Mouse (Mus musculus): ENCODE measurements around the gene Lax1. TPM values are rescaled to one million over a fixed set of nuclear protein-coding genes. Genes with fewer than 3 reads are reported as not detected.

Gene Lax1
- polyA plus RNA-seq, 1 experiment = 0.62 TPM

- TF ChIP-seq CTCF (IDR thresholded peaks at IDR 0.05; ENCODE audit: control insufficient read depth, insufficient read depth, insufficient replicate concordance, low read depth, low read length) = no peak
- no peak for TF ChIP-seq POLR2A (IDR thresholded peaks at IDR 0.05; ENCODE audit: control insufficient read depth, low read depth, low read length)
- H3K27ac ChIP-seq (ENCODE audit: control insufficient read depth, insufficient read depth, low read depth, low read length) = no peak overlapping the region
- no peaks in the 10 kb centered on the region; the same call in 1 of the 2 replicates for H3K36me3 ChIP-seq (ENCODE audit: control insufficient read depth, insufficient read depth, low read length)
- H3K4me1 ChIP-seq (ENCODE audit: control insufficient read depth, insufficient read depth, low read length) = peaks cover 2% of the 10 kb centered on the region; the same call in 1 of the 2 replicates
- H3K27me3 ChIP-seq (ENCODE audit: control insufficient read depth, insufficient read depth, low read length) = no peaks in the 10 kb centered on the region
- H3K4me3 ChIP-seq (ENCODE audit: control insufficient read depth, low read depth, low read length) = peak overlapping the region; percentile 14
Observed at GRCm38 (mm10) chr1:133658878-133659277, 31.0 kb downstream of the Lax1 start.

DNA sequence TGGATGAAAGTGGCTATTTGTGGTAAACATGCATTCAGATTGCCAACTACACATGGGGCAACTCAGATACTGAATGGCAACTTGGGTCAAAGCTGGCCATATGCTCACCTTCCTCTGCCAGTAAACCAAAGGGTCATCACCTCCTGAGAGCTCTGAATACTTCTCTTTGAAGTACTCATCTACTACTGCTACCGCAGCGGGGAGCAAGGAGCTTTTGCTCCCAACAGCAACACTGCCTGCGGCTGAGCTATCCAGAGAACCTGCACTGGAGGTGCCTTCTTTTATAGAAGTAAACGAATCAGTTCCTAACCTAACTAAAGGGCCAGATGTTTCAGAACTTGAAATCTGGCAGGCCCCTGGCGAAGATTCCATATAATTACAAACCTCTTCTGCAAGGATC lies 33.1 kb downstream of the Lax1 start:
- no peak for TF ChIP-seq CTCF (IDR thresholded peaks at IDR 0.05; ENCODE audit: control insufficient read depth, insufficient read depth, insufficient replicate concordance, low read depth, low read length)
- no peak for TF ChIP-seq POLR2A (IDR thresholded peaks at IDR 0.05; ENCODE audit: control insufficient read depth, low read depth, low read length)
- Histone ChIP-seq H3K36me3 (ENCODE audit: control insufficient read depth, insufficient read depth, low read length) (no peaks in the 10 kb centered on the region; the same call in 1 of the 2 replicates), H3K4me3 (ENCODE audit: control insufficient read depth, low read depth, low read length) (no peak overlapping the region), H3K27me3 (ENCODE audit: control insufficient read depth, insufficient read depth, low read length) (no peaks in the 10 kb centered on the region), H3K4me1 (ENCODE audit: control insufficient read depth, insufficient read depth, low read length) (peaks cover 2% of the 10 kb centered on the region; the same call in 1 of the 2 replicates), H3K27ac (ENCODE audit: control insufficient read depth, insufficient read depth, low read depth, low read length) (no peak overlapping the region)

- Histone ChIP-seq H3K27me3 (ENCODE audit: control insufficient read depth, insufficient read depth, low read length) (no peaks in the 10 kb centered on the region), H3K36me3 (ENCODE audit: control insufficient read depth, insufficient read depth, low read length) (no peaks in the 10 kb centered on the region; the same call in 1 of the 2 replicates), H3K4me1 (ENCODE audit: control insufficient read depth, insufficient read depth, low read length) (peaks cover 2% of the 10 kb centered on the region; the same call in 1 of the 2 replicates), H3K27ac (ENCODE audit: control insufficient read depth, insufficient read depth, low read depth, low read length) (no peak overlapping the region), H3K4me3 (ENCODE audit: control insufficient read depth, low read depth, low read length) (no peak overlapping the region)
- TF ChIP-seq POLR2A (IDR thresholded peaks at IDR 0.05; ENCODE audit: control insufficient read depth, low read depth, low read length) = no peak
- TF ChIP-seq CTCF (IDR thresholded peaks at IDR 0.05; ENCODE audit: control insufficient read depth, insufficient read depth, insufficient replicate concordance, low read depth, low read length) = no peak
Observed at GRCm38 (mm10) chr1:133653033-133653432, 36.9 kb downstream of the Lax1 start.

- peaks cover 1% of the 10 kb centered on the region; the same call in 1 of the 2 replicates for H3K36me3 ChIP-seq (ENCODE audit: control insufficient read depth, insufficient read depth, low read length)
Observed at GRCm38 (mm10) chr1:133650288-133651055, 39.4 kb downstream of the Lax1 start.

DNA sequence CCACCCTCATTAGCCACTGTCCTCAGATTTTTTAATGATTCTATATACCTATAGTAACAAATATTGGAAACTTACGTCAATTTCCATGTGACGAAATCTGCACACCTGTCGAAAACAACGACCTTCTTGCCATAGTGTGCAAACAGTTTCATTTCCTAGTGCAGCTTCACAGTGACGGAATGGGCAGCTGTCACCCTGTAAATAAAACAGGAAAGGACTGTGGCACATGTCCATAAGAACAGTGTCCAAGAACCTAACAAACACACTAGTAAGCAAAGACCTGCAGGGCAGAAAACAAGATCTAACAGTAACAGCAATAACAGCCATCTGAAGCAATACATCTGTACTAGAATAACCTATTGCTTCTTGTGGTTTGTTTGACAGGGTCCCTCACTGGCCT lies 44.3 kb downstream of the Lax1 start:
- Histone ChIP-seq H3K27ac (ENCODE audit: control insufficient read depth, insufficient read depth, low read depth, low read length) (no peak overlapping the region), H3K27me3 (ENCODE audit: control insufficient read depth, insufficient read depth, low read length) (no peaks in the 10 kb centered on the region), H3K4me3 (ENCODE audit: control insufficient read depth, low read depth, low read length) (no peak overlapping the region), H3K36me3 (ENCODE audit: control insufficient read depth, insufficient read depth, low read length) (peaks cover 2% of the 10 kb centered on the region), H3K4me1 (ENCODE audit: control insufficient read depth, insufficient read depth, low read length) (no peaks in the 10 kb centered on the region)
- TF ChIP-seq CTCF (IDR thresholded peaks at IDR 0.05; ENCODE audit: control insufficient read depth, insufficient read depth, insufficient replicate concordance, low read depth, low read length) (no peak), POLR2A (IDR thresholded peaks at IDR 0.05; ENCODE audit: control insufficient read depth, low read depth, low read length) (no peak)

More at GRCm38 (mm10) chr1:133650288-133651055, 39.4 kb downstream of the Lax1 start:
- peaks cover 2% of the 10 kb centered on the region; the same call in 1 of the 2 replicates for H3K4me1 ChIP-seq (ENCODE audit: control insufficient read depth, insufficient read depth, low read length)
- TF ChIP-seq CTCF (IDR thresholded peaks at IDR 0.05; ENCODE audit: control insufficient read depth, insufficient read depth, insufficient replicate concordance, low read depth, low read length) = no peak
- no peak overlapping the region for H3K4me3 ChIP-seq (ENCODE audit: control insufficient read depth, low read depth, low read length)
- no peak overlapping the region for H3K27ac ChIP-seq (ENCODE audit: control insufficient read depth, insufficient read depth, low read depth, low read length)
- H3K27me3 ChIP-seq (ENCODE audit: control insufficient read depth, insufficient read depth, low read length) = no peaks in the 10 kb centered on the region

- Histone ChIP-seq H3K36me3 (ENCODE audit: control insufficient read depth, insufficient read depth, low read length) (peaks cover 3% of the 10 kb centered on the region), H3K27me3 (ENCODE audit: control insufficient read depth, insufficient read depth, low read length) (no peaks in the 10 kb centered on the region), H3K27ac (ENCODE audit: control insufficient read depth, insufficient read depth, low read depth, low read length) (no peak overlapping the region), H3K4me3 (ENCODE audit: control insufficient read depth, low read depth, low read length) (no peak overlapping the region), H3K4me1 (ENCODE audit: control insufficient read depth, insufficient read depth, low read length) (no peaks in the 10 kb centered on the region)
- TF ChIP-seq CTCF (IDR thresholded peaks at IDR 0.05; ENCODE audit: control insufficient read depth, insufficient read depth, insufficient replicate concordance, low read depth, low read length) (no peak), POLR2A (IDR thresholded peaks at IDR 0.05; ENCODE audit: control insufficient read depth, low read depth, low read length) (no peak)
Observed at GRCm38 (mm10) chr1:133641163-133641562, 48.7 kb downstream of the Lax1 start.

DNA sequence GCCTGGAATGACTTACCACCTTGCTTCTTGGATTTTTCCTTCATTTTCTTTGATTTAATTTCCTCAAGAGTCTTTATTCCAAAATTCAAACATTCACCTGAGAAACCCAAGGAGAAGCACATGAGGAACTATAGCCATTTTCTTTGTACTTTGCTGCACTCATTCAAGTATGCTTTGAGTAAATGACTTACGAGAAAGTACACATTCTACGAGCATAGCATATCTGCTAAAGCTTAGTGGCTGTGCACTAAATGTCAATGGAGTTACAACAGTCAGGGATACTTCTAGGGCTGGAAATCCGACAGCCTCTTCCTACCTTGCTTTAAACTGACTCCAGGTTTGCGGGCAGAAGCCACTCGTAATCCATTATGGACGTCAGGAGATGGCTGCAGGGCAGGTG lies 51.4 kb downstream of the Lax1 start:
- Histone ChIP-seq H3K4me3 (ENCODE audit: control insufficient read depth, low read depth, low read length) (no peak overlapping the region), H3K4me1 (ENCODE audit: control insufficient read depth, insufficient read depth, low read length) (no peaks in the 10 kb centered on the region), H3K36me3 (ENCODE audit: control insufficient read depth, insufficient read depth, low read length) (peaks cover 2% of the 10 kb centered on the region; the same call in 1 of the 2 replicates), H3K27ac (ENCODE audit: control insufficient read depth, insufficient read depth, low read depth, low read length) (no peak overlapping the region), H3K27me3 (ENCODE audit: control insufficient read depth, insufficient read depth, low read length) (no peaks in the 10 kb centered on the region)
- TF ChIP-seq POLR2A (IDR thresholded peaks at IDR 0.05; ENCODE audit: control insufficient read depth, low read depth, low read length) = no peak
- no peak for TF ChIP-seq CTCF (IDR thresholded peaks at IDR 0.05; ENCODE audit: control insufficient read depth, insufficient read depth, insufficient replicate concordance, low read depth, low read length)

All from testis, adult 2 months (tissue).